Mouse (Mus musculus) hindbrain, embryonic 11.5 days (tissue): ENCODE data around the gene Hormad1. TPM values are rescaled to one million over a fixed set of nuclear protein-coding genes. Genes with fewer than 3 reads are reported as not detected.

Experiments
- ATAC-seq: fragments of 200-750 bp; cut with Nextera tagmentation; 2 replicates; pipeline ENCODE4 v1.8.0; 2017; ENCODE audit warnings: mild to moderate bottlenecking, moderate TSS enrichment, moderate library complexity; ENCODE audit not compliant: low FRiP score
- DNase-seq: peaks from one replicate; pipeline ENCODE4 v3.0.0-alpha.2; 2015; ENCODE audit warnings: low spot score
- H3K27ac ChIP-seq: fragments of 300-500 bp; sonication (generic); 2 replicates; pipeline ENCODE4 v1.5.1; 2014; ENCODE audit warnings: mild to moderate bottlenecking, low read depth, low read length
- H3K27me3 ChIP-seq: fragments of 300-500 bp; sonication (generic); 2 replicates; pipeline ENCODE4 v1.6.1; 2014; ENCODE audit warnings: mild to moderate bottlenecking, low read length, moderate library complexity, mixed read lengths; ENCODE audit not compliant: control insufficient read depth, insufficient read depth
- H3K36me3 ChIP-seq: fragments of 300-500 bp; sonication (generic); 2 replicates; pipeline ENCODE4 v1.6.1; 2014; ENCODE audit warnings: mild to moderate bottlenecking, low read length, moderate library complexity, mixed read lengths; ENCODE audit not compliant: control insufficient read depth, insufficient read depth
- H3K4me1 ChIP-seq: fragments of 300-500 bp; sonication (generic); replicated peaks from 2 replicates; pipeline ENCODE4 v1.6.1; 2014; ENCODE audit warnings: low read length, mixed read lengths; ENCODE audit not compliant: control insufficient read depth, insufficient read depth
- H3K4me2 ChIP-seq: fragments of 300-500 bp; sonication (generic); replicated peaks from 2 replicates; pipeline ENCODE4 v1.6.1; 2014; ENCODE audit warnings: mild to moderate bottlenecking, low read depth, low read length
- H3K4me3 ChIP-seq: fragments of 300-500 bp; sonication (generic); 2 replicates; pipeline ENCODE4 v1.5.1; 2014; ENCODE audit warnings: low read depth, low read length
- H3K9ac ChIP-seq: fragments of 300-500 bp; sonication (generic); 2 replicates; pipeline ENCODE4 v1.6.1; 2014; ENCODE audit warnings: low read depth, low read length
- H3K9me3 ChIP-seq: fragments of 300-500 bp; sonication (generic); 2 replicates; pipeline ENCODE4 v1.6.1; 2016; ENCODE audit warnings: low read length; ENCODE audit not compliant: control insufficient read depth
- WGBS: fragments of 180-500 bp; shearing (Covaris S2); extraction: QIAGEN DNeasy Blood & Tissue Kit; methylation state at CpG from one replicate; pipeline ENCODE4 v1.1.7; 2014; 5-methylcytosine and 5-hydroxymethylcytosine counted together
- polyA plus RNA-seq: library from polyadenylated mRNA; unstranded; fragments of >200 nt; fragmentation: Nextera tagmentation; extraction: Ambion mirVana; gene quantifications from 2 replicates; pipeline ENCODE4 v1.2.1, GENCODE M21; 2014

Gene Hormad1
- polyA plus RNA-seq, 1 experiment from 2014 or later: not detected

DNA sequence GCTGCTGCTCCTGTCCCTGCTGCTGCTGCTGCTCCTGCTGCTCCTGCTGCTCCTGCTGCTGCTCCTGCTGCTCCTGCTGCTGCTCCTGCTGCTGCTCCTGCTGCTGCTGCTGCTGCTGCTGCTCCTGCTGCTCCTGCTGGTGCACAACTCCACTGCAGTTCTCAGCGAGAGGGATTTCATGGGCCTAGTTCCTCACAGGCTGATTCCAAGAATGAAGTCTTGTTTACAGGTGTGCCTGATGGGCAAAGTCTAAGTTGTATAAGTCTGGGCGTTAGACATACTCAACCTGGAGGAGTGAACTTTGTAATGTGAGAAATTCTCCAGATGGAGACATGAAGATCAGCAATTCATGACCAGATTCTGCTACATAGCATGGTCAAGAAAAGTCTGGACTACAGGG lies 34.8 kb upstream of the Hormad1 start:
- WGBS: 68% methylated on average over 2 of the region's 2 CpGs
- Histone ChIP-seq H3K27me3 (no peaks in the 10 kb centered on the region), H3K27ac (no peak overlapping the region), H3K36me3 (no peaks in the 10 kb centered on the region), H3K9ac (no peak overlapping the region), H3K9me3 (no peaks in the 10 kb centered on the region), H3K4me2 (no peak overlapping the region), H3K4me1 (no peaks in the 10 kb centered on the region), H3K4me3 (no peak overlapping the region)
- no peak for DNase-seq
- ATAC-seq: no peak

DNA sequence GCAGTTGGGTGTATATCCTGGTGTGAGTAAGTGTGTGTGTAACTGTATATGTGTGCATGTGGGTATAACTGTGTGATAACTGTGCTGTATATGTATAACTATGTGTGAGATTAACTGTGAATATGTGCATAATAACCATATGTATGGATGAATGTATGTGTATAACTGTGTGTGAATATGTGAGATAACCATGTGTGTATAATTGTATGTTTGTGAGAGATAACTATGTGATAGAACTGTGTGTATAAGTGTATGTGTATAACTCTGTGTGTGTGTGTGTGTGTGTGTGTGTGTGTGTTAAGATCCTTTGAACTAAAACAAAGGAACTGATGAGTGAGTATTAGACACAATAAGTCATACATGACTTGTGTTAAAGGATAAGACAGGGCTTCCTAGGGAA lies 33.4 kb upstream of the Hormad1 start:
- ATAC-seq: no peak
- no peak overlapping the region for H3K9ac ChIP-seq
- H3K36me3 ChIP-seq: no peaks in the 10 kb centered on the region
- no peak overlapping the region for H3K27ac ChIP-seq
- no peak overlapping the region for H3K4me3 ChIP-seq
- no peak overlapping the region for H3K4me2 ChIP-seq
- no peaks in the 10 kb centered on the region for H3K27me3 ChIP-seq
- H3K9me3 ChIP-seq: no peaks in the 10 kb centered on the region
- no peak for DNase-seq
- H3K4me1 ChIP-seq: no peaks in the 10 kb centered on the region

DNA sequence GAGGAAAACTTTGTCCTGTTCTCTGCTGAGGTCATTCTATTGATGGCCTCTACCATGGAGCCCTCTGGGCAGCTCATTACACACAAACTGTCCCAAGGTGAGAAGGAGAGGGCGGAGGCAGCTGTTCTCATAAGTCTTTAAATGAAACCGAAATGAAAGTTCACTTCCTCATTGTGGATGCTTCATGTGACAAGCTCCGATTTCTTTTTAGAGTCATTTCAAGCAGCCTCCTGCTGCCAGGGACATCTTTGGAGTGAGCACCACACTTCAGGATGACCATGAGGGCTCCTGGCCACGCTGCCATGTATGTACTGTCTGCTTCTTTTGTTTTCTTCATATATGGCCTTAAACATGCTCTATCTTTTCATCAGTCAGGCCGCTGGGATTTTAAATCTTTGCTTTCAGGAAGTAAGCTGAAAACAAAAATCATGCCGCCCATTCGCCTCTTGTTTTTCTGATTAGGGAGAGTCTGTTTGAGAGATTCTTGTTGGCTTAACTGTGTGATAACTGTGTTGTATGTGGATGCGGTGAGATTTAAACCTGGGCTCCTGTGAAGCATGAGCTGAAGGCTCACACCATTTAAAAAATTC lies 32.8 kb upstream of the Hormad1 start, which contains the start of gene Ctss:
Ctss (plus strand) TSS at position 165 of the 590 bp plus-strand sequence.
- Histone ChIP-seq H3K4me2 (no peak within 1 kb of the TSS), H3K4me3 (no peak within 1 kb of the TSS), H3K27me3 (no peaks in the 10 kb centered on the region), H3K9ac (no peak within 1 kb of the TSS), H3K27ac (no peak within 1 kb of the TSS), H3K4me1 (no peaks in the 10 kb centered on the region), H3K9me3 (no peaks in the 10 kb centered on the region), H3K36me3 (no peaks in the 10 kb centered on the region)
- DNase-seq: no peak
- ATAC-seq: no peak
- 90% methylated on average over 8 of the region's 8 CpGs for WGBS

DNA sequence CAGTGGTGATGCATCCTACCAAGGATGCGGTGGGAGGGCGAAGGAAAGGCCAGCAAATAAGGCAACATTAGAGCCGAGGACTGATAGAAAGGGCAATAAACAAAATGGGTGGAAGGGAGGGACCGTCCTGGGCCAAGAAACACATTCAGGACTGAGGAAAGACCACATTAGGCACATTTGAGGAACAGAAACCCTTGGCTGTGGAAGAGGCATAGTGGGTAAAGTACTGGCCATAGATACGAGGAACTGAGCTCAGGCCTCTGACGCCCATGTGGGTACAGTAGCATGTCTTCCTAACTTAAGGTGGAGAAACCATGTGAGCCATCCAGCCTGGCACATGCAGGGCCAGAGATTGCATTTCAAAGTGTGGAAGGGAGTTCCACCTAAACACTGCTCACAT lies 29.7 kb upstream of the Hormad1 start:
- ATAC-seq: no peak
- H3K9ac ChIP-seq: no peak overlapping the region
- no peaks in the 10 kb centered on the region for H3K9me3 ChIP-seq
- H3K36me3 ChIP-seq: no peaks in the 10 kb centered on the region
- H3K27ac ChIP-seq: no peak overlapping the region
- H3K4me3 ChIP-seq: no peak overlapping the region
- no peak overlapping the region for H3K4me2 ChIP-seq
- no peaks in the 10 kb centered on the region for H3K27me3 ChIP-seq
- DNase-seq: no peak
- WGBS: 89% methylated on average over 6 of the region's 6 CpGs
- no peaks in the 10 kb centered on the region for H3K4me1 ChIP-seq

DNA sequence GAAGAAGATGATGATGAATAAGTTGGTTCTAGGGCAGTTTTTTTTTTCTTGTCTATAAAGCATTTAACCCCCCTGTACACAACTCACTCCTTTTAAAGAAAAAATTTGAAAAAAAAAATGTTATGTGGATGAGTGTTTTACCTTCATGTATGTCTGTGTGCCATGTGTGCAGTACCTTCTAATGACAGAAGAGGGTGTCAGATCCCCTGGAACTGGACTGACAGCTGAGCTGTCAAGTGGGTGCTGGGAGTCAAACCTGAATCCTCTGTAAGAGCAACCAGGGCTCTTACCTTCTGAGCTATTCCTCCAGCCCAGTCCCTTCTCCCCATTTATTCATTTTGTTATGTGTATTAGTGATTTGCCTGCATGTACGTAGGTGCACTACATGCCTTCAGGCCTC lies 28.5 kb upstream of the Hormad1 start:
- Histone ChIP-seq H3K9me3 (no peaks in the 10 kb centered on the region), H3K4me2 (no peak overlapping the region), H3K4me1 (no peaks in the 10 kb centered on the region), H3K27ac (no peak overlapping the region), H3K27me3 (no peaks in the 10 kb centered on the region), H3K4me3 (no peak overlapping the region), H3K9ac (no peak overlapping the region), H3K36me3 (no peaks in the 10 kb centered on the region)
- no peak for DNase-seq
- 96% methylated on average over 1 of the region's 1 CpGs for WGBS
- no peak for ATAC-seq

DNA sequence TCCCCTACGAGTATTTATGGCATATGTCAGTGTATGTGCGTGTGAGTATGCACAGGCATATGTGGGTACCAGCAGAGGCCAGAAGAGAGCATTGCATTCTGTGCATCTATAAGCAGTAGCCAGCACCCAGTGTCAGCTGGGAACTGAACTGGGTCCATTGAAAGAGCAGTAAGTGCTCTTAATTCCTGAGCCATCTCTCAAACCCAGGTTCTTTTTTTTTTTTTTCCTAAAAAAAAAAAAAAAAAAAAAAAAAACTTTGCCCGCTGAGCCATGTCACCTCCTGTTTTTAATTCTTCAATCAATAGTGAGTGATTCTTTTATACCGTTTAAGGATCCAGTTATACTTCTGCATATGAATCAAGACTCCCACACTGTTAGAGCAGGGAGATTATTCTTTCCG lies 26.1 kb upstream of the Hormad1 start:
- Histone ChIP-seq H3K4me1 (no peaks in the 10 kb centered on the region), H3K27ac (no peak overlapping the region), H3K36me3 (no peaks in the 10 kb centered on the region), H3K4me3 (no peak overlapping the region), H3K9me3 (no peaks in the 10 kb centered on the region), H3K9ac (no peak overlapping the region), H3K4me2 (no peak overlapping the region), H3K27me3 (no peaks in the 10 kb centered on the region)
- 91% methylated on average over 5 of the region's 5 CpGs for WGBS
- DNase-seq (no peak), ATAC-seq (no peak)

DNA sequence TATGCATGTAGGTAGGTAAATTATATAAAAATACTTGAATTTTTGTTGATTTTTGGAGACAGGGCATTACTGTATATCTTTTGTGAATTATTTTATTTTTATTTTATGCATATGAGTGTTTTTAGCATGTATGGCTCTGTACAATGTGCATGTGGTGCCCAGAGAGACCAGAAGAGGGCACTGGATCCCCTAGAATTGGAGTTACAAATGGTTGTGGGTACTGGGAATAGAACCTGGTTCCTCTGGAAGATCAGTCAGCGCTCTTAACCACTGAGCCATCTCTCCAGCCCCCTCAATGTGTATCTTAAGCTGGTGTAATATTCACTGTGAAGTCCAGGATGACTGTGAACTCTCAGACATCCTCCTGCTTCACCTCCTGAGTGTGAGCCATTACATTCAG lies 24.6 kb upstream of the Hormad1 start:
- H3K4me2 ChIP-seq: no peak overlapping the region
- H3K27ac ChIP-seq: no peak overlapping the region
- WGBS: 85% methylated on average over 1 of the region's 1 CpGs
- no peaks in the 10 kb centered on the region for H3K4me1 ChIP-seq
- no peak overlapping the region for H3K4me3 ChIP-seq
- no peaks in the 10 kb centered on the region for H3K9me3 ChIP-seq
- no peaks in the 10 kb centered on the region for H3K27me3 ChIP-seq
- no peak overlapping the region for H3K9ac ChIP-seq
- no peaks in the 10 kb centered on the region for H3K36me3 ChIP-seq
- ATAC-seq (no peak), DNase-seq (no peak)

DNA sequence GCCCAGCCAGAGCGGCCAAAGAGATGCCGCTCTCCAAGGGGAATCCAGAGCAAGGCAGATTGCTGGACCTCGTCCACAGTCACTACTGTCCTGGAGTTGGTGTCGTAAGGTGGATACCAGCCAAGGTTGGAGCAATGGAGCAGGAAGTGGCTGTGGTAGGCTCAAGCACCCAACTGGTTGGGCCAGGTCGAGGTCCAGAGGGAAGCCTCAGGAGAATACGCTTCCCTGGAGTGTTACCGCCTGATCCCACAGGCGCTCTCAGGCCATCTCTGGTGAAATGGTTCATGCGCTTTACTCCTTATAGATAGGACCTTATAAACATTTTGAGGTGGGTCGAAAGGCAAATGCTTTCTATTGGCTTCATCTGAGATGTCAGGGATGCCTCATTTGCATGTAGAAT lies 20.5 kb upstream of the Hormad1 start:
- WGBS: 90% methylated on average over 10 of the region's 10 CpGs
- no peak overlapping the region for H3K4me2 ChIP-seq
- ATAC-seq: no peak
- H3K9me3 ChIP-seq: no peaks in the 10 kb centered on the region
- H3K4me3 ChIP-seq: no peak overlapping the region
- H3K36me3 ChIP-seq: no peaks in the 10 kb centered on the region
- no peaks in the 10 kb centered on the region for H3K4me1 ChIP-seq
- DNase-seq: no peak
- H3K27ac ChIP-seq: no peak overlapping the region
- no peak overlapping the region for H3K9ac ChIP-seq
- H3K27me3 ChIP-seq: no peaks in the 10 kb centered on the region

DNA sequence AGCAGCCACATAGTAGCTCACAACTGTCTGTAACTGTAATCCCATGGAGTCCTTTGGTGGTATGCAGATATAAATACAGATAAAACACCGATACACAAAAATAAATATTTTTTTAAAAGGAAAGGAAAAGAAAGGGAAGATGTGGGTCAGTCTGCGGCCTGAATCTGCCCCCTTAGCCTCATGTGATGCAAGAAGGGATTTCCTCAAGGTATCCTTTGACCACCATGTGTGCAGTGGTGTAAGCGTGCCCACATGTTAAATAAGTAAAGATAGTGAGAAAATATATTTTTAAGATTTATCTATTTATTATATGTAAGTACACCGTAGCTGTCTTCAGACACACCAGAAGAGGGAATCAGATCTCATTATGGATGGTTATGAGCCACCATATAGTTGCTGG lies 19.6 kb upstream of the Hormad1 start:
- Histone ChIP-seq H3K36me3 (no peaks in the 10 kb centered on the region), H3K27me3 (no peaks in the 10 kb centered on the region), H3K9ac (no peak overlapping the region), H3K9me3 (no peaks in the 10 kb centered on the region), H3K27ac (no peak overlapping the region), H3K4me2 (no peak overlapping the region), H3K4me1 (no peaks in the 10 kb centered on the region), H3K4me3 (no peak overlapping the region)
- WGBS: 96% methylated on average over 4 of the region's 4 CpGs
- ATAC-seq: no peak
- DNase-seq: no peak
